Mouse (Mus musculus): ENCODE measurements at regions not wholly inside any gene's neighbourhood (a gene's known extent, or its start where the extent isn't known, plus 50 kb on each side); places are given as distances from the start of the nearest gene placed in this dataset.
"Not testable (repeated sequence)": the region's sequence is repeated elsewhere in the genome, so short reads cannot be mapped to it uniquely, and the experiment has no call there.

DNA sequence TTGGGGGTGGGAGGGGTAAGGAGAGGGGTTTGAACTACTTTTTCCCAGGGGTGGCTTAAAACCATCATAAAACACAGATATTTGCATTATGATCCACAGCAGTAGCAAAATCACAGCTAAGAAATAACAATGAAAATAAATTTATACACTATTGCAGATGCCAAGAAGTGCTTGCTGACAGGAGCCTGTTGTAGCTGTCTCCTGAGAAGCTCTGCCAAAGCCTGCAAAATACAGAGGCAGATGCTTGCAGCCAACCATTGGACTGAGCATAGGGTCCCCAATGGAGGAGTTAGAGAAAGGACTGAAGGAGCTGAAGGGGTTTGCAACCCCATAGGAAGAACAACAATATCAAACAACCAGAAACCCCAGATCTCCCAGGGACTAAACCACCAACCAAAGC is 52.1 kb upstream of the Dyrk2 start:
- TF ChIP-seq HCFC1 (IDR thresholded peaks at IDR 0.05; ENCODE audit: low read depth, low read length); USF1 (IDR thresholded peaks at IDR 0.05; ENCODE audit: low read depth, low read length); USF2 (IDR thresholded peaks at IDR 0.05; ENCODE audit: borderline replicate concordance in 1 of 2, insufficient read depth in 1 of 2, low read depth in 1 of 2, low read length in 2 of 2); POLR2A (IDR thresholded peaks at IDR 0.05; ENCODE audit: control insufficient read depth in 1 of 2, insufficient read depth in 1 of 2, low read depth in 1 of 2, low read length in 2 of 2, poor library complexity in 1 of 2); ZNF384 (IDR thresholded peaks at IDR 0.05; ENCODE audit: low read depth, low read length); CHD1 (IDR thresholded peaks at IDR 0.05; ENCODE audit: low read depth, low read length); UBTF (IDR thresholded peaks at IDR 0.05; ENCODE audit: borderline replicate concordance, insufficient read depth, low read depth, low read length); CTCF (IDR thresholded peaks at IDR 0.05 in 2 of 3, conservative IDR thresholded peaks at IDR 0.05 in 1 of 3; ENCODE audit: control insufficient read depth in 1 of 3, insufficient read depth in 1 of 3, low read depth in 2 of 3, low read length in 3 of 3, poor library complexity in 1 of 3, severe bottlenecking in 1 of 3); ZMIZ1 (IDR thresholded peaks at IDR 0.05; ENCODE audit: low read depth, low read length); GATA1 (IDR thresholded peaks at IDR 0.05; ENCODE audit: low read depth, low read length): not testable (repeated sequence)
